14 mouse cellular contexts compared by ENCODE assay signal in the genomic region with DNA sequence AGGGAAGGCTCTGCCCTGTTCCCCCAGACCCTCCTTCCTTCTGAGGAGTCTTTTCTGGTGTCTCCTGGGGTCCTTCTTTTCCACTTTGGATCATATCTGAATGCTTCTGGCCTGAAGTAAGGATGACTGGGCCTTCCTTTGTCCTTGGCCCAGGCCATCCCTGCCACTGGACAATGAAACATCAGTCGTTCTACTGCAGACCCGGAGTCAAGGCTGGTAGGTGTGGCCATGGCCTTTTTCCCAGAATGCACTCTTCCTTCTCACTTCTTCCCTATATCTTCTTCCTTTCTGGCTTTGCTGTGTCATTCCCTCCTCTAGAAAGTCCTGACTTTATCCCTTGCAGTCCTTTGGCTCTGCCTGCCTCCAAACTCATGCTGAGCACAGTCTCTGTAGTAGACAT.
"Had no signal": no experiment of that assay in that cellular context is flagged by ENCODE, and none has a peak within 500 bp of the region (broad histone marks: within the 10 kb centered on the region; RNA-seq: fewer than 3 reads in every experiment).

No protein-coding gene starts in this region.

- H3K36me3 ChIP-seq: liver, embryonic 13.5 days had no signal

- H3K9me3 ChIP-seq: liver, embryonic 13.5 days had no signal

- H3K4me1 ChIP-seq: liver, embryonic 13.5 days had no signal

- H3K4me3 ChIP-seq: layer of hippocampus, adult 2 months; liver, embryonic 13.5 days had no signal

- H3K27ac ChIP-seq: layer of hippocampus, adult 2 months; liver, embryonic 13.5 days had no signal

- DNase-seq: kidney, adult 9 months; kidney, postnatal 14 days; kidney, postnatal 4 days; layer of hippocampus, adult 9-11 months; liver, embryonic 13.5 days; lung, adult 2 months; lung, postnatal 14 days; lung, postnatal 4 days; midbrain, embryonic 14.5 days; thymus, adult 2 months; thymus, postnatal 14 days; thymus, postnatal 4 days had no signal

- H3K9ac ChIP-seq: liver, embryonic 13.5 days had no signal

- H3K27me3 ChIP-seq: liver, embryonic 13.5 days had no signal

- H3K4me2 ChIP-seq: liver, embryonic 13.5 days; midbrain, embryonic 11.5 days had no signal
